Mouse (Mus musculus) brain, embryonic 14.5 days (tissue): ENCODE results near the gene Tcf25.

Source experiments
- CTCF ChIP-seq: fragments of 200-500 bp; IDR thresholded peaks from 2 replicates; pipeline ENCODE4 v1.5.1; 2012; ENCODE audit warnings: inconsistent platforms, mild to moderate bottlenecking, moderate library complexity, borderline replicate concordance; ENCODE audit not compliant: insufficient read depth, insufficient read length; ENCODE audit errors: extremely low read depth
- POLR2A ChIP-seq: fragments of 200-500 bp; IDR thresholded peaks from 2 replicates; pipeline ENCODE4 v1.6.1; 2012; ENCODE audit warnings: mild to moderate bottlenecking, inconsistent platforms, borderline replicate concordance; ENCODE audit not compliant: poor library complexity, insufficient read depth, insufficient read length, severe bottlenecking; ENCODE audit errors: extremely low read depth

DNA sequence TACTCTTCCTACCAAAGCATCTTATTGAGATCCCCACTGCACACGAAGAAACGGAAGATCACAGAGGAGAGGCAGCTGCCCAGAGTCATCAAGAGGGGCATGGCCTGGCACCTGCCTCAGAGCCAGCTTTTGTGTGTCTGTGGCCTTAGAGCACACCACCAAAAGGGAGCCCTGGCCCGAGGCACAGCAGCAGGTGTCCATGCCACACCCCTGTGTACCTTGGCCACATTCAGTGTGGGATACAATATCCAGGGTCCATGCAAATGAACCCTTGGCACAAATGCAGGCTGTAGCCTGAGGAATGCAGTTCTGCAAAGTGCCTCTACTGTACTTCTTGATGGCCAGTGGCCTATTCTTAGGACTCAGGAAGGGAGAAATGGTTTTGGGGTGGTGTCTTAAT lies 36.1 kb upstream of the Tcf25 start:
- TF ChIP-seq CTCF: no peak
- TF ChIP-seq POLR2A: no peak
